Mouse (Mus musculus): ENCODE measurements around the gene Map3k13. TPM values are rescaled to one million over a fixed set of nuclear protein-coding genes. Genes with fewer than 3 reads are reported as not detected.
"Not testable (repeated sequence)": the region's sequence is repeated elsewhere in the genome, so short reads cannot be mapped to it uniquely, and the experiment has no call there.

Gene Map3k13
- polyA plus RNA-seq, 1 experiment from 2014 or later, result 8.7 TPM

DNA sequence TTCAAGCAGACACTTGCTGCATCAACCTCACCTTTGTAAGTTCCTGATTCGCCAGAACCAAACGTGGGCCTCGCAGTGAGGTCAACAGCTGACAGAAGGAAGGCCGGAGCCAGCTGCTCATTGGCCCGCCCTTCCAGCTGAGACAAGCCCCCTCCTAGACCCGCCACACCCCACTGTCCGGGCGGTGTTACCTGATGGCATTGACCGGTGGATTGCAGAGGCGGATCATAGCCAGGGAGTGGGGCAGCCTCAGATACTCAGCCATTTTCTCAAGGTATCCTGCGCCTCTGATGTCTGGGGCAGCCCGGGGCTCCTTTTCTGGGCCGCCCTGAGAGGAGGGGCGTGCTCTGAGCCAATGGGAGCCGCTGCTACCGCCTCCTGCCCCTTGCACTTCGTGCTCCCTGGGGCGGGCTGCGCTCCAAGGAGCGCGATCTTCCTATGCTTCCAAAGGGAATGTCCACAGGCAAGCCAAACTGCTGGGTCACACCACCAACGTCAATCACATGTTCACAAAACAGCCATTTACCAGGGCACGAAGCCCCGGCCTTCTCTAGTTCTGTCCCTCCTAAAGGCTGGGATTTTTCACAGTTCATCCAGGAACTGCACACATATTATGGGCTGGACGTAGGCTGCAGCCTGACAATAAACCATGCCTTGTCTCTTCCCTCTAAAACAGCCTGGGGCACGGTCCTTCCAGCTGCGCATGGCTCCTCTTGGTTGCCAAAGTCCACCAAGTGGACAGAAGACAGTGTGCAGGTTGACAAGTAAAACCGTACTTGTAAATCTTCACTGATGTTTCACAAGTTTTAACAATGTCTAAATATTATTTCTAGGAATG, 6.4 kb upstream of the Map3k13 start, which contains the start of gene Ehhadh:
Ehhadh (minus strand) TSS at position 292 of the 838 bp plus-strand sequence.
- H3K36me3 ChIP-seq, result no peaks in the 10 kb centered on the region
- H3K4me3 ChIP-seq, result peak within 1 kb of the TSS; percentile 42
- H3K4me1 ChIP-seq (replicated peaks), result peaks cover 12% of the 10 kb centered on the region
- peak within 1 kb of the TSS; percentile 63 for H3K4me2 ChIP-seq
- 7% methylated on average over 28 of the region's 28 CpGs for WGBS
- no peak within 1 kb of the TSS for H3K27ac ChIP-seq (replicated peaks)
- no peaks in the 10 kb centered on the region for H3K27me3 ChIP-seq
- peak within 1 kb of the TSS; percentile 60 for H3K9ac ChIP-seq
- H3K9me3 ChIP-seq, result no peaks in the 10 kb centered on the region
- peak; percentile 90 for ATAC-seq (ENCODE audit: low read depth)

DNA sequence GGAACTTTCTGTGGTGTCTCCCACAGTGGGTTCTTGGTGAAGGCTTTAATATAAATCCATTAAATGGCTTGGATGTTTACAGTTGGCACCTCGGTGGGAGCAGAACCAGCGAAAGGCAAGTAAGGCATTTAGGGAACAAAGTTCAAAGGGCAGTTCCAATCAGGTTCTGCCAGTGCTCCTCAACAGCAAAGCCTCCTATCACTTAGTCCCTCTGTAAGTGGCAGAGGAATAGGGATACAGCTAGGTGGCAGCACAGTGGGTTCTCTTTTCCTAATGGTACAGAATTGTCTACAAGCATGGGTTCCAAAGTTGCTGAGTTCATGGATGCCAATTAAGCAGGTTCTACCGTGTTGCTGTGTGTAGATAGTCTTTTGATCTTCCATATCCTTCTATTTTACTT, 5.6 kb upstream of the Map3k13 start:
- H3K9ac ChIP-seq, result no peak overlapping the region
- H3K27ac ChIP-seq (replicated peaks), result no peak overlapping the region
- H3K4me1 ChIP-seq (replicated peaks), result peaks cover 15% of the 10 kb centered on the region
- H3K4me3 ChIP-seq, result no peak overlapping the region
- ATAC-seq (ENCODE audit: low read depth), result no peak
- WGBS, result 48% methylated on average over 3 of the region's 3 CpGs
- no peak overlapping the region for H3K4me2 ChIP-seq
- H3K9me3 ChIP-seq, result no peaks in the 10 kb centered on the region
- H3K27me3 ChIP-seq, result no peaks in the 10 kb centered on the region
- H3K36me3 ChIP-seq, result no peaks in the 10 kb centered on the region

DNA sequence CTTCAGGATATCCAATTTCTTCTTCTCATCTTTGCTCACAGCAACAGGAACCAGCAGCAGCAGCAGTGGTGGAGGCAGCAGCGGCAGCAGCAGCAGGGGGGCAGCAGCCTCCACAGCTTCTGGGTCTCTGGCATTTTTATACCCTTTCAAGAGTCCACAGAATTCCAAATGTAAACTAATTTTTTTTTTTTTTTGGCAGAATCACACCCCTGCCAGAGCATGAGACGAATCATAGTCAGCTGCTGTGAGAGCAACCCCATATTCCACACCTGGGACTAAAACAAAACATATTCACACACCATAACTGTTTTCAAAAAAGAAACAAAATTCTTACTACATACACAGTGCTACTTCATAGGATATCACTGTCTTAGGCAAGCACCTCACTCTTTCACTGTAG, 5.0 kb upstream of the Map3k13 start:
- Histone ChIP-seq H3K9ac (no peak overlapping the region), H3K9me3 (no peaks in the 10 kb centered on the region), H3K27me3 (no peaks in the 10 kb centered on the region), H3K27ac (replicated peaks) (no peak overlapping the region), H3K4me1 (replicated peaks) (peaks cover 17% of the 10 kb centered on the region), H3K36me3 (no peaks in the 10 kb centered on the region), H3K4me3 (no peak overlapping the region), H3K4me2 (no peak overlapping the region)
- no peak for ATAC-seq (ENCODE audit: low read depth)
- 84% methylated on average over 2 of the region's 2 CpGs for WGBS

DNA sequence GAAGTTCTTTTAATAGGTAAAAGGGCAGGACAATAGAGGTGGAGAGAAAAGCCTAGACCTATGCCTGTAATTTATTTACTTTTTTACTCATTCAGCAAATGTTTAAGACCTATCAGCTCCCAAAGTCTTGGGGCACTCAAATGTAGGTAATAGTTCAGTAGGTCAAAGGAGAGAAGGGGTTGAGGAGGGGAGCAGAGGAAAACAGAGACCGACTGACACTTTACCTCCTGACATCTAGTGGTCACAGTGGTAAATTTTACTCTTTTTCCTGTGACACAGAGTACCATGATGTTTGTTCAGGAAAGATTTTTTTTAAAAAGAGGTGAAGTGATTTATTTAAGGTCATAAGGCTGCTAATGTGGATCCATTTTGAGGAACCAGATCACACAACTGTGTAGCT, 3.7 kb upstream of the Map3k13 start:
- Histone ChIP-seq H3K9me3 (no peaks in the 10 kb centered on the region), H3K4me1 (replicated peaks) (peaks cover 24% of the 10 kb centered on the region), H3K9ac (no peak overlapping the region), H3K4me3 (no peak overlapping the region), H3K4me2 (no peak overlapping the region), H3K27ac (replicated peaks) (no peak overlapping the region), H3K27me3 (no peaks in the 10 kb centered on the region), H3K36me3 (no peaks in the 10 kb centered on the region)
- WGBS, result 17% methylated on average over 1 of the region's 1 CpGs
- no peak for ATAC-seq (ENCODE audit: low read depth)

DNA sequence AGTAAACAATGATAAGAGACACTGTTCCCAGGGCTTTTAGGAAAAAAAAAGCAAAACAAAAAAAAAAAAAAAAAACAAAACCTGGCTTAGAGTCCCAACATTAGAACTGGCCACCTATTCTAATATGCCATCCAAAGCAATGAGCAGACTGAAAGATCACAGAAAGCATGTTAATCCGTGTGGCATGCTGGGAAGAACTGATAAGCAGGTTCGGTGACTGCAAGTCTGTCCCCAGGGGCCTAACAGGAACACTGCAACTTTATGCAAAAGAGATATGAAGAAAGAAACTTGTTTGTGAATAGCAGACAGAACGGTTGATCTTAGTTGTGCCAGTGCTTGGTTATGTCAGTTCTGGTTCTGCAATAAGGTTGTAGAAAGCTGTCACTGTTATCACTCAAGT, 2.4 kb upstream of the Map3k13 start:
- Histone ChIP-seq H3K27ac (replicated peaks) (no peak overlapping the region), H3K36me3 (no peaks in the 10 kb centered on the region), H3K9me3 (no peaks in the 10 kb centered on the region), H3K27me3 (no peaks in the 10 kb centered on the region), H3K4me2 (no peak overlapping the region), H3K9ac (no peak overlapping the region), H3K4me1 (replicated peaks) (peaks cover 28% of the 10 kb centered on the region), H3K4me3 (no peak overlapping the region)
- ATAC-seq (ENCODE audit: low read depth), result no peak
- whole genome bisulfite sequencing, result 68% methylated on average over 3 of the region's 3 CpGs

DNA sequence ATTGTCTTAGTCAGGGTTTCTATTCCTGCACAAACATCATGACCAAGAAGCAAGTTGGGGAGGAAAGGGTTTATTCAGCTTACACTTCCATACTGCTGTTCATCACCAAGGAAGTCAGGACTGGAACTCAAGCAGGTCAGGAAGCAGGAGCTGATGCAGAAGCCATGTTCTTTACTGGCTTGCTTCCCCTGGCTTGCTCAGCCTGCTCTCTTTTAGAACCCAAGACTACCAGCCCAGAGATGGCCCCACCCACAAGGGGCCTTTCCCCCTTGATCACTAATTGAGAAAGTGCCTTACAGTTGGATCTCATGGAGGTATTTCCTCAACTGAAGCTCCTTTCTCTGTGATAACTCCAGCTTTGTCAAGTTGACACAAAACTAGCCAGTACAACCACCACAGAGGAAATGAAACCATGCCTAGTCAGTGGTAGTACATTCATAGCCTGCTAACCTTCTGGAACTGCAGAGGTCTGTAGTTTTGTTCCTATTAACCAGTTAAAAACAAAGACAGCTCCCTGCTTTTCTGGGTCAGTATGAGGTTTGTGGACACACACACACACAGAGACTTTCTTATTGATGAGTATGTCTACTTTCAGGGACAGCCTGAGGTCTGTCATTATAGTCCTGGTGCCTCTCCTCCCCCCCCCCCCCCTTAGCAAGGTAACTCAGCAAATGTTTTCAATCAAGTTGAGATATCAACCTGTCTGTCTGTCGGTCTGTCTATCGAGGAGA, 901 bp upstream of the Map3k13 start:
- H3K27ac ChIP-seq (replicated peaks); ATAC-seq (ENCODE audit: low read depth); H3K36me3 ChIP-seq; H3K27me3 ChIP-seq; H3K9me3 ChIP-seq: not testable (repeated sequence)
- H3K4me2 ChIP-seq, result peak overlapping the region; percentile 79
- H3K4me1 ChIP-seq (replicated peaks), result peaks cover 16% of the 10 kb centered on the region
- WGBS, result 44% methylated on average over 2 of the region's 2 CpGs
- H3K4me3 ChIP-seq, result peak overlapping the region; percentile 88
- H3K9ac ChIP-seq, result peak overlapping the region; percentile 82

DNA sequence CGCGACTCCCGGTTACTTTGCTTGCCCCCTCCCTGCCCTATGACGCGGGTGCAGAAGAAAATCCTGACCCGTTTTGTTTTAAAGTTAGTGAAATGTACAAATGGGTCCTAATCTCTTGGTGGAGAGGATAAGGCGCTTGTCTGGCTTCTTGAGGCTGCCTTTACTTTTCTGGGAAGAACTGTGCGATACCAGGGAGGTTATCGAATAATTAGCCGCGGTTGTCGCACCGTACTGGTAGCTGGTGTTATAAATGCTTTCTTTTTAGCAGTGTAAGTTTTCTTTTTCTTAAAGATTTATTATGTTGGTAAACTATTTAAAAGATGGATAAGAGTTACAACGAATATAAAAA, 525 bp downstream of the Map3k13 start:
- peaks cover 16% of the 10 kb centered on the region for H3K4me1 ChIP-seq (replicated peaks)
- H3K9ac ChIP-seq, result peak overlapping the region; percentile 82
- peak overlapping the region; percentile 93 for H3K27ac ChIP-seq (replicated peaks)
- H3K4me3 ChIP-seq, result peak overlapping the region; percentile 88
- WGBS, result under 1% methylated on average over 14 of the region's 14 CpGs
- no peaks in the 10 kb centered on the region for H3K27me3 ChIP-seq
- H3K9me3 ChIP-seq, result no peaks in the 10 kb centered on the region
- peaks cover 7% of the 10 kb centered on the region for H3K36me3 ChIP-seq
- ATAC-seq (ENCODE audit: low read depth), result no peak
- peak overlapping the region; percentile 79 for H3K4me2 ChIP-seq

DNA sequence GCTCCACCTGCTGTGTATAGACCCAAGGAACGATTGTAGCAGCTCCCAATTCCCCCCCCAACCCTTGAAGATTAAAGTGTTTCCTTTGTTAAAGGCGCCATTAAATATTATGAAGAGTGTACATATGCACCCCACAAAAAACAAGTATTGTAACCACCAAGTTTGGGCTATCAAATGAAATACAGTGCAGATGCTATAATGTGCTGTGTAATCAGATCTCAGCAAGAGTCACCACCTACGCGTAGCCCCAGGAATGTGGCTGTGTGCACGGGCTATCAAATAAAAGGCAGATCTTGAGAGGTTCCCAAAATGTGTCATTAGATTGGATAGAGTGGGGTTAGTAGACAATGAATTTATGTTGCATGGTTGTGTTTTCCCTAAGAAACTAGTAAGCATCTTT, 925 bp downstream of the Map3k13 start:
- Histone ChIP-seq H3K4me3 (peak overlapping the region; percentile 88), H3K4me2 (peak overlapping the region; percentile 79), H3K9me3 (no peaks in the 10 kb centered on the region), H3K36me3 (peaks cover 8% of the 10 kb centered on the region), H3K4me1 (replicated peaks) (peaks cover 16% of the 10 kb centered on the region), H3K27ac (replicated peaks) (no peak overlapping the region), H3K9ac (peak overlapping the region; percentile 82), H3K27me3 (no peaks in the 10 kb centered on the region)
- WGBS, result 11% methylated on average over 5 of the region's 5 CpGs
- no peak for ATAC-seq (ENCODE audit: low read depth)

DNA sequence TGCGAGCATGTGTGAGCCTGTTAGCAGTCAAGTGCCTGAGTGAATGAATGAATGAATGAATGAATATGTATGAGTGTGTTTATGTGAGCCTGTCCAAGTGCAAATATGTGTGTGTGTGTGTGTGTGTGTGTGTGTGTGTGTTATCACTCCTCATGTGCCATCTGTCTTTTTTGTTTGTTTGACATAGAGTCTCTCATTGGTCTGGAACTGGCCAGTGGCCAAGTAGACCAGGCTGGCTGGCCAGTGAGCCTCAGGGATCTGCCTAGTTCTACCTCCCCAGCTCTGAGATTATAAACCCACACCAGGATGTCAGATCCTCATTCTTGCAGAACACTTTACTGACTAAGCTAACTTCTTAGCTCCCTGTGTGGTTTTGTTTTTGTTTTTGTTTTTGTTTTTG, 10.1 kb downstream of the Map3k13 start:
- ATAC-seq (ENCODE audit: low read depth), result no peak
- WGBS, result 95% methylated on average over 1 of the region's 1 CpGs
- H3K9me3 ChIP-seq, result no peaks in the 10 kb centered on the region
- no peak overlapping the region for H3K9ac ChIP-seq
- H3K36me3 ChIP-seq, result peaks cover 56% of the 10 kb centered on the region
- no peaks in the 10 kb centered on the region for H3K4me1 ChIP-seq (replicated peaks)
- no peak overlapping the region for H3K27ac ChIP-seq (replicated peaks)
- no peaks in the 10 kb centered on the region for H3K27me3 ChIP-seq
- no peak overlapping the region for H3K4me2 ChIP-seq
- no peak overlapping the region for H3K4me3 ChIP-seq

DNA sequence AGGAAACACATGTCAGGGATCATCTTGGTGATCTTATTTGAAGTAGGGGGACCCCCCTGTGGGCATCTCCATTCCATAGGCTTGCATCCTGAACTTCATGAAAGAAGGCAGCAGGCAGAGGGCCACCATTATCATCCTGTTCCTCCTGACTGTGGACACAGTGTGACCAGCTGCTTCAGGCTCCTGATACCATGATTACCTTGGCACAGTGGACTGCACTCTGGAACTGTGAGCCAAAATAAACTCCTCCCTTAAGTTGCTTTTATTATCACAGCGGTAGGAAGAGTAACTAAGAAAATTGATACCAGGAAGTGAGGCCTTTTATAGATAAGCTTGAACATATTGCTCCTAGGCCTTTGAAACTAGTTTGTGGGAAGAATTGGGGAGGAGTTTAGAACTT, 12.7 kb downstream of the Map3k13 start:
- Histone ChIP-seq H3K9ac (no peak overlapping the region), H3K27me3 (no peaks in the 10 kb centered on the region), H3K36me3 (peaks cover 49% of the 10 kb centered on the region), H3K4me3 (no peak overlapping the region), H3K9me3 (no peaks in the 10 kb centered on the region), H3K4me1 (replicated peaks) (no peaks in the 10 kb centered on the region), H3K4me2 (no peak overlapping the region), H3K27ac (replicated peaks) (no peak overlapping the region)
- ATAC-seq (ENCODE audit: low read depth), result no peak
- 100% methylated on average over 1 of the region's 1 CpGs for WGBS

DNA sequence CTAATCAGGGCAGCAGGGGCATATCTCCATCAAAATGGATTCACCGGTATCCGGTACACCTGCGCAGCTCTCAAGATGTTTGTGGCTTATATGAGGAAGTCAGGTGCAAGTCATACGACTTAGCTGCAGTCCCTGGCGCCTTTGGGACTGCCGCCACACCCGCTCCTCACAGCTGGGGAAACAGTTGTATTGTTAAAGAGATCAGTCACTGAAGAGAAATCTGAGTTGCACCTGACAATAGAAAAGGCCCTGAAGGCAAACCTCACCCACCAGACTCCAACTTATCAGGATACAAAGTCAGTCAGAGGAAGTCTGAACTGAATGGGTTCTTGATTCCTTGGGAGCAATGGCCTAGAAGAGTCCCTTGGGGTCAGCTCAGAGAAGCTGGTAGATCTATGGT, 13.6 kb downstream of the Map3k13 start:
- not testable (repeated sequence) for H3K27ac ChIP-seq (replicated peaks); H3K27me3 ChIP-seq; H3K4me3 ChIP-seq; H3K9me3 ChIP-seq; H3K9ac ChIP-seq; H3K4me1 ChIP-seq (replicated peaks); H3K4me2 ChIP-seq; ATAC-seq (ENCODE audit: low read depth)
- peaks cover 43% of the 10 kb centered on the region for H3K36me3 ChIP-seq
- 92% methylated on average over 7 of the region's 7 CpGs for WGBS

DNA sequence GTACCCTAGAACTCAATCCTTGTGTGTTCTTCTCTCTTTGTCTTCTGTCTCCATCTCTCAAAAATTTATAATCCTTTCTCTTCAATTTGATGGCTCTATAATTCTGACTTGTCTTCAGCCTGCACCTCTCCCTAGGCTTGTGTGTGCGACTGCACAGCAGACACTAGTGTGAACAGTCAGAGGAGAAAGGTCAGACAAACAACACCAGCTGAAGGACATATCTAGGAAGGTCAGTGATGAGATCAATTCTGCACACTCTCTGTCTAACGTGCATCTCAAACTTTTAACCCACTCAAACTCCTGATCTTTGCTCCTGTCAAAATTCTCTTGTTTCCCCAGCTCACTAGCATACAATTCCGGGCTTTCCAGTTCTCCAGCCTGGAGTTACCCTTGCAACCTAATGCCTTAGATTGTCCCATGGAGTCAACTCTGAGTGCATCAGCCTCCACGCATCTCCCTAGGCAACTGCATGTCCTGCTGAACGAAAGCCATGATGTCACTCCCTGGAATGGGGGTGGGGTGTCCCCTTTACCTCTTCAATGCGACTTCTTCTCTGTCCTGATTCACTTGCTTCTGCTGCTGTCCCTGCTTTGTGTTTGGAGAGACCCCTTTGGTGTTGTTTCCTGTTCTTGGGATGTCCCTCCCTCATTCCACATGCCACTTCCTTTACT, 19.2 kb downstream of the Map3k13 start:
- 75% methylated on average over 6 of the region's 6 CpGs for WGBS
- no peak for ATAC-seq (ENCODE audit: low read depth)
- Histone ChIP-seq H3K36me3 (peaks cover 20% of the 10 kb centered on the region), H3K9me3 (no peaks in the 10 kb centered on the region), H3K9ac (no peak overlapping the region), H3K4me3 (no peak overlapping the region), H3K27ac (replicated peaks) (no peak overlapping the region), H3K4me2 (no peak overlapping the region), H3K4me1 (replicated peaks) (peaks cover 9% of the 10 kb centered on the region), H3K27me3 (no peaks in the 10 kb centered on the region)

All from neural tube, embryonic 13.5 days (tissue).